Mouse (Mus musculus) forebrain, embryonic 15.5 days (tissue): ENCODE results near the gene Slc25a21. TPM values are rescaled to one million over a fixed set of nuclear protein-coding genes. Genes with fewer than 3 reads are reported as not detected.

Source experiments
- ATAC-seq: fragments of 200-750 bp; cut with Nextera tagmentation; replicated peaks from 2 replicates; pipeline ENCODE4 v1.8.0; 2017; ENCODE audit warnings: mild to moderate bottlenecking, moderate TSS enrichment, moderate library complexity
- H3K27ac ChIP-seq: fragments of 300-500 bp; sonication (generic); replicated peaks from 2 replicates; pipeline ENCODE4 v1.5.1; 2015; ENCODE audit warnings: mild to moderate bottlenecking, inconsistent platforms
- H3K27me3 ChIP-seq: fragments of 300-500 bp; sonication (generic); 2 replicates; pipeline ENCODE4 v1.6.1; 2015; ENCODE audit warnings: inconsistent platforms
- H3K36me3 ChIP-seq: fragments of 300-500 bp; sonication (generic); 2 replicates; pipeline ENCODE4 v1.6.1; 2015; ENCODE audit warnings: mild to moderate bottlenecking, inconsistent platforms
- H3K4me1 ChIP-seq: fragments of 300-500 bp; sonication (generic); 2 replicates; pipeline ENCODE4 v1.6.1; 2015; ENCODE audit warnings: inconsistent platforms
- H3K4me2 ChIP-seq: fragments of 300-500 bp; sonication (generic); replicated peaks from 2 replicates; pipeline ENCODE4 v1.6.1; 2015; ENCODE audit warnings: mild to moderate bottlenecking, inconsistent platforms
- H3K4me3 ChIP-seq: fragments of 300-500 bp; sonication (generic); 2 replicates; pipeline ENCODE4 v1.5.1; 2015; ENCODE audit warnings: mild to moderate bottlenecking, inconsistent platforms
- H3K9ac ChIP-seq: fragments of 300-500 bp; sonication (generic); replicated peaks from 2 replicates; pipeline ENCODE4 v1.6.1; 2015; ENCODE audit warnings: mild to moderate bottlenecking, inconsistent platforms
- H3K9me3 ChIP-seq: fragments of 300-500 bp; sonication (generic); 2 replicates; pipeline ENCODE4 v1.6.1; 2016; ENCODE audit warnings: inconsistent platforms
- WGBS: fragments of 180-500 bp; shearing (Covaris S2); methylation state at CpG from one replicate; pipeline ENCODE4 v1.1.7; 2015; ENCODE audit warnings: mixed read lengths; 5-methylcytosine and 5-hydroxymethylcytosine counted together
- polyA plus RNA-seq: library from polyadenylated mRNA; unstranded; fragments of >200 nt; fragmentation: Nextera tagmentation; extraction: Ambion mirVana; gene quantifications from 2 replicates; pipeline ENCODE4 v1.2.1, GENCODE M21; 2015

Slc25a21 gene
- polyA plus RNA-seq, 1 experiment from 2014 or later = 0.08 TPM

GRCm38 (mm10) chr12:56982066-56982626, 215.1 kb downstream of the Slc25a21 start:
- no peaks in the 10 kb centered on the region for H3K4me1 ChIP-seq
- no peak overlapping the region for H3K4me3 ChIP-seq
- H3K27ac ChIP-seq = no peak overlapping the region
- H3K4me2 ChIP-seq = no peak overlapping the region
- H3K9ac ChIP-seq = no peak overlapping the region
- no peaks in the 10 kb centered on the region; the same call in 1 of the 2 replicates for H3K27me3 ChIP-seq
- no peaks in the 10 kb centered on the region for H3K36me3 ChIP-seq
- ATAC-seq = no peak
- WGBS = 67% methylated on average over 18 of the region's 18 CpGs
- no peaks in the 10 kb centered on the region for H3K9me3 ChIP-seq

GRCm38 (mm10) chr12:56975256-56975655, 222.0 kb downstream of the Slc25a21 start:
- Histone ChIP-seq H3K27ac (no peak overlapping the region), H3K4me2 (no peak overlapping the region), H3K36me3 (no peaks in the 10 kb centered on the region), H3K4me3 (no peak overlapping the region), H3K9ac (no peak overlapping the region), H3K27me3 (no peaks in the 10 kb centered on the region), H3K4me1 (no peaks in the 10 kb centered on the region), H3K9me3 (no peaks in the 10 kb centered on the region)
- ATAC-seq = no peak
- 94% methylated on average over 6 of the region's 6 CpGs for WGBS

GRCm38 (mm10) chr12:56963236-56963635, 234.0 kb downstream of the Slc25a21 start:
- Histone ChIP-seq H3K27me3 (no peaks in the 10 kb centered on the region), H3K4me3 (no peak overlapping the region), H3K4me1 (peaks cover 5% of the 10 kb centered on the region; the same call in 1 of the 2 replicates), H3K36me3 (no peaks in the 10 kb centered on the region), H3K27ac (no peak overlapping the region), H3K9me3 (no peaks in the 10 kb centered on the region), H3K4me2 (no peak overlapping the region), H3K9ac (no peak overlapping the region)
- WGBS = 68% methylated on average over 4 of the region's 4 CpGs
- no peak for ATAC-seq

GRCm38 (mm10) chr12:56959230-56960051, 237.8 kb downstream of the Slc25a21 start:
- H3K27ac ChIP-seq = no peak overlapping the region
- no peak overlapping the region for H3K9ac ChIP-seq
- H3K27me3 ChIP-seq = no peaks in the 10 kb centered on the region
- ATAC-seq = peak; percentile 41; the same call in 1 of the 2 replicates
- H3K36me3 ChIP-seq = no peaks in the 10 kb centered on the region
- 22% methylated on average over 9 of the region's 9 CpGs for WGBS
- no peak overlapping the region for H3K4me3 ChIP-seq
- H3K4me1 ChIP-seq = peaks cover 5% of the 10 kb centered on the region; the same call in 1 of the 2 replicates
- no peaks in the 10 kb centered on the region for H3K9me3 ChIP-seq
- peak overlapping the region; percentile 24 for H3K4me2 ChIP-seq

- H3K36me3 ChIP-seq = no peaks in the 10 kb centered on the region
- H3K27me3 ChIP-seq = no peaks in the 10 kb centered on the region
- H3K9me3 ChIP-seq = no peaks in the 10 kb centered on the region
- WGBS = 67% methylated on average over 11 of the region's 11 CpGs
- no peak overlapping the region for H3K27ac ChIP-seq
- H3K4me1 ChIP-seq = peaks cover 5% of the 10 kb centered on the region; the same call in 1 of the 2 replicates
- ATAC-seq = no peak
- H3K4me3 ChIP-seq = no peak overlapping the region
- no peak overlapping the region for H3K4me2 ChIP-seq
- no peak overlapping the region for H3K9ac ChIP-seq
Measured at GRCm38 (mm10) chr12:56958244-56958643, 239.0 kb downstream of the Slc25a21 start.

- Histone ChIP-seq H3K9ac (no peak overlapping the region), H3K36me3 (no peaks in the 10 kb centered on the region), H3K27me3 (no peaks in the 10 kb centered on the region), H3K4me2 (no peak overlapping the region), H3K27ac (no peak overlapping the region), H3K4me3 (no peak overlapping the region), H3K9me3 (no peaks in the 10 kb centered on the region), H3K4me1 (no peaks in the 10 kb centered on the region)
- ATAC-seq = no peak
- WGBS = 19% methylated on average over 11 of the region's 11 CpGs
Measured at GRCm38 (mm10) chr12:56951749-56952657, 245.3 kb downstream of the Slc25a21 start.

GRCm38 (mm10) chr12:56944265-56944664, 253.0 kb downstream of the Slc25a21 start:
- ATAC-seq = no peak
- Histone ChIP-seq H3K36me3 (no peaks in the 10 kb centered on the region), H3K9ac (no peak overlapping the region), H3K4me3 (no peak overlapping the region), H3K4me1 (no peaks in the 10 kb centered on the region), H3K27ac (no peak overlapping the region), H3K27me3 (no peaks in the 10 kb centered on the region), H3K4me2 (no peak overlapping the region), H3K9me3 (no peaks in the 10 kb centered on the region)
- WGBS = 91% methylated on average over 1 of the region's 1 CpGs

- no peak for ATAC-seq
- WGBS = 71% methylated on average over 3 of the region's 3 CpGs
- H3K36me3 ChIP-seq = no peaks in the 10 kb centered on the region
Measured at GRCm38 (mm10) chr12:56940861-56941260, 256.4 kb downstream of the Slc25a21 start.

GRCm38 (mm10) chr12:56918145-56918544, 279.1 kb downstream of the Slc25a21 start:
- no peak overlapping the region for H3K4me3 ChIP-seq
- H3K9ac ChIP-seq = no peak overlapping the region
- H3K4me1 ChIP-seq = no peaks in the 10 kb centered on the region
- H3K9me3 ChIP-seq = no peaks in the 10 kb centered on the region
- H3K36me3 ChIP-seq = no peaks in the 10 kb centered on the region
- no peak for ATAC-seq
- WGBS = 82% methylated on average over 6 of the region's 6 CpGs
- H3K27ac ChIP-seq = no peak overlapping the region
- no peak overlapping the region for H3K4me2 ChIP-seq
- H3K27me3 ChIP-seq = no peaks in the 10 kb centered on the region

More at GRCm38 (mm10) chr12:56940861-56941260, 256.4 kb downstream of the Slc25a21 start:
- H3K27ac ChIP-seq = no peak overlapping the region
- H3K4me3 ChIP-seq = no peak overlapping the region
- no peak overlapping the region for H3K4me2 ChIP-seq
- H3K4me1 ChIP-seq = no peaks in the 10 kb centered on the region
- H3K9ac ChIP-seq = no peak overlapping the region
- no peaks in the 10 kb centered on the region for H3K27me3 ChIP-seq
- H3K9me3 ChIP-seq = no peaks in the 10 kb centered on the region

- Histone ChIP-seq H3K36me3 (no peaks in the 10 kb centered on the region), H3K9ac (no peak overlapping the region), H3K9me3 (no peaks in the 10 kb centered on the region), H3K4me2 (no peak overlapping the region), H3K4me1 (no peaks in the 10 kb centered on the region), H3K27me3 (no peaks in the 10 kb centered on the region), H3K27ac (no peak overlapping the region), H3K4me3 (no peak overlapping the region)
- whole genome bisulfite sequencing = 80% methylated on average over 5 of the region's 5 CpGs
- ATAC-seq = no peak
Measured at GRCm38 (mm10) chr12:56906476-56906875, 290.8 kb downstream of the Slc25a21 start.

GRCm38 (mm10) chr12:56905652-56906305, 291.5 kb downstream of the Slc25a21 start:
- no peak for ATAC-seq
- no peak overlapping the region for H3K4me3 ChIP-seq
- H3K27ac ChIP-seq = no peak overlapping the region
- 47% methylated on average over 9 of the region's 9 CpGs for WGBS
- no peak overlapping the region for H3K4me2 ChIP-seq
- H3K4me1 ChIP-seq = no peaks in the 10 kb centered on the region
- no peak overlapping the region for H3K9ac ChIP-seq
- H3K9me3 ChIP-seq = no peaks in the 10 kb centered on the region
- no peaks in the 10 kb centered on the region for H3K27me3 ChIP-seq
- no peaks in the 10 kb centered on the region for H3K36me3 ChIP-seq
